Mouse (Mus musculus) skeletal muscle tissue, adult 2 months (tissue): ENCODE data around the gene Antxr1.

ENCODE experiments used
- DNase-seq: peaks from one replicate; pipeline ENCODE4 v3.0.0-alpha.2; 2012; ENCODE audit warnings: low read depth, low spot score

Antxr1 gene

GRCm38 (mm10) chr6:87292911-87293851 is 42.4 kb downstream of the Antxr1 start:
- no peak for DNase-seq

- no peak for DNase-seq
These were observed 48.4 kb downstream of the Antxr1 start for GRCm38 (mm10) chr6:87287251-87287650.

GRCm38 (mm10) chr6:87285365-87285749 is 50.3 kb downstream of the Antxr1 start:
- DNase-seq, result no peak

GRCm38 (mm10) chr6:87284716-87285364 is 50.8 kb downstream of the Antxr1 start:
- no peak for DNase-seq

GRCm38 (mm10) chr6:87282346-87282781 is 53.3 kb downstream of the Antxr1 start:
- DNase-seq, result peak; percentile 39

GRCm38 (mm10) chr6:87281771-87282170 is 53.9 kb downstream of the Antxr1 start:
- DNase-seq, result no peak

- DNase-seq, result no peak
These were observed 57.5 kb downstream of the Antxr1 start for GRCm38 (mm10) chr6:87278151-87278550.

- peak; percentile 28 for DNase-seq
These were observed 58.1 kb downstream of the Antxr1 start for GRCm38 (mm10) chr6:87277527-87277926.

GRCm38 (mm10) chr6:87276941-87277340 is 58.7 kb downstream of the Antxr1 start:
- no peak for DNase-seq

- no peak for DNase-seq
These were observed 60.8 kb downstream of the Antxr1 start for GRCm38 (mm10) chr6:87274779-87275178.

- DNase-seq, result no peak
These were observed 61.8 kb downstream of the Antxr1 start for GRCm38 (mm10) chr6:87273791-87274190.

GRCm38 (mm10) chr6:87273141-87273540 is 62.5 kb downstream of the Antxr1 start:
- DNase-seq, result no peak

GRCm38 (mm10) chr6:87272202-87272601 is 63.4 kb downstream of the Antxr1 start:
- DNase-seq, result no peak

- DNase-seq, result no peak
These were observed 65.2 kb downstream of the Antxr1 start for GRCm38 (mm10) chr6:87270452-87270851.

- DNase-seq, result no peak
These were observed 65.7 kb downstream of the Antxr1 start for GRCm38 (mm10) chr6:87269950-87270349.

- DNase-seq, result no peak
These were observed 73.0 kb downstream of the Antxr1 start for GRCm38 (mm10) chr6:87262666-87263065.

- DNase-seq, result no peak
These were observed 76.6 kb downstream of the Antxr1 start for GRCm38 (mm10) chr6:87258976-87259375.

- DNase-seq, result no peak
These were observed 77.4 kb downstream of the Antxr1 start for GRCm38 (mm10) chr6:87257981-87258775.

- DNase-seq, result no peak
These were observed 78.2 kb downstream of the Antxr1 start for GRCm38 (mm10) chr6:87257471-87257870.

GRCm38 (mm10) chr6:87255668-87256067 is 80.0 kb downstream of the Antxr1 start:
- DNase-seq, result no peak

GRCm38 (mm10) chr6:87254756-87255155 is 80.9 kb downstream of the Antxr1 start:
- no peak for DNase-seq

- no peak for DNase-seq
These were observed 83.9 kb downstream of the Antxr1 start for GRCm38 (mm10) chr6:87251716-87252115.
